Mouse (Mus musculus): Measurements from ENCODE around the gene Pld3. TPM values are rescaled to one million over a fixed set of nuclear protein-coding genes. Genes with fewer than 3 reads are reported as not detected.
"Not testable (repeated sequence)": the region's sequence is repeated elsewhere in the genome, so short reads cannot be mapped to it uniquely, and the experiment has no call there.

Gene Pld3
- polyA plus RNA-seq, 1 experiment from 2014 or later, result 168 TPM

GRCm38 (mm10) chr7:27501620-27502019, 51.4 kb downstream of the Pld3 start:
- no peak overlapping the region for H3K4me3 ChIP-seq (ENCODE audit: low read depth, low read length)
- no peak overlapping the region for H3K4me2 ChIP-seq (ENCODE audit: low read depth, low read length)
- no peaks in the 10 kb centered on the region for H3K27me3 ChIP-seq (ENCODE audit: control insufficient read depth, insufficient read depth, low read length)
- H3K36me3 ChIP-seq (ENCODE audit: control insufficient read depth, insufficient read depth, low read length), result no peaks in the 10 kb centered on the region
- no peak overlapping the region for H3K9ac ChIP-seq (replicated peaks; ENCODE audit: low read depth, low read length)
- H3K27ac ChIP-seq (ENCODE audit: low read depth, low read length), result no peak overlapping the region
- WGBS, result 75% methylated on average over 4 of the region's 4 CpGs
- H3K4me1 ChIP-seq (ENCODE audit: control insufficient read depth, insufficient read depth, low read length), result no peaks in the 10 kb centered on the region
- H3K9me3 ChIP-seq (ENCODE audit: control insufficient read depth, low read length), result no peaks in the 10 kb centered on the region
- no peak for ATAC-seq (ENCODE audit: low read depth)

DNA sequence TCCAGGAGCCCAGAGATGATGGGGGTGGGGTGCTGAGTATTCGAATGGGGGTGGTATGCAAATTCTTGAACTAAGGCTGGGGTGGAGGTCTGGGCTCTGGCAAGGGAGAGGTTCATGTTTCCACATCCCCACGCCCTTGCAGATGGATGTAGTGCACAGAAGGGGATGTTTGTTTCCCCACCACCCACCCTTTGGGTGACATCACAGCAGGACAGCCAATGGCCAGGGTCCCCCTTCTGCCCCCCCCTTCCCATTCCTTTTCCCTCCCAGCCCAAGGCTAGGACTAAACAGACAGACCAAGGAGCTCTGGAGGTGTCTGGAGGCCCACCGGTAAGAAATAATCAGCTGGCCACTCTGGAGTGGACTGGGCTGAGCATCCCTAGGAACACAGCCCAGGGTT, 54.0 kb downstream of the Pld3 start, which contains the start of gene Prx:
TSS of gene Prx (plus strand) at position 289 of the 400 bp plus-strand sequence.
- H3K9ac ChIP-seq (replicated peaks; ENCODE audit: low read depth, low read length), result no peak within 1 kb of the TSS
- no peak for ATAC-seq (ENCODE audit: low read depth)
- no peaks in the 10 kb centered on the region for H3K4me1 ChIP-seq (ENCODE audit: control insufficient read depth, insufficient read depth, low read length)
- 66% methylated on average over 3 of the region's 3 CpGs for WGBS
- H3K27me3 ChIP-seq (ENCODE audit: control insufficient read depth, insufficient read depth, low read length), result no peaks in the 10 kb centered on the region
- no peak within 1 kb of the TSS for H3K4me2 ChIP-seq (ENCODE audit: low read depth, low read length)
- H3K36me3 ChIP-seq (ENCODE audit: control insufficient read depth, insufficient read depth, low read length), result no peaks in the 10 kb centered on the region
- no peak within 1 kb of the TSS for H3K27ac ChIP-seq (ENCODE audit: low read depth, low read length)
- H3K9me3 ChIP-seq (ENCODE audit: control insufficient read depth, low read length), result no peaks in the 10 kb centered on the region
- H3K4me3 ChIP-seq (ENCODE audit: low read depth, low read length), result no peak within 1 kb of the TSS

DNA sequence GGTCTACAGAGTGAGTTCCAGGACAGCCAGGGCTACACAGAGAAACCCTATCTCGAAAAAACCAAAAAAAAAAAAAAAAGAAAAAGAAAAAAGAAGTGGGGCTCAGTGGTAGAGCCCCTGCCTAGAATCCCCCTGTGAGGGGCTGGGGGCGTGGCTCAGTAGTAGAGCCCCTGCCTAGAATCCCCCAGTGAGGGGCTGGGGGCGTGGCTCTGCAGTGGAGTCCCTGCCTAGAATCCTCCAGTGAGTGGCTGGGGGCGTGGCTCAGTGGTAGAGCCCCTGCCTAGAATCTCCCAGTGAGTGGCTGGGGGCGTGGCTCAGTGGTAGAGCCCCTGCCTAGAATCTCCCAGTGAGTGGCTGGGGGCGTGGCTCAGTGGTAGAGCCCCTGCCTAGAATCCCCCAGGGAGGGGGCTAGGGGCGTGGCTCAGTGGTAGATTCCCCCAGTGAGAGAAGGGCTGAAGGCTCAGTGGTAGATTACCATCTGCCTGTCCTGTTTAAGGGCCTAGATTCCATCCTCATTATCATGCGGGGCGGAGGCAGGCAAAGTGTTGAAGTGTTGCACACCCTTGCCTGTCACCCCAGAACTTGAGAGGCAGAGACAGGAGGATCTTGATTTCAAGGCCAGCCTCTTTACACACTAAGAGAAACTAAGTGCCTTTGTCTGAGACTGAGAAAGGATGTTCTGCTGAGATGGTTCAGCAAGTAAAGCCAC, 58.2 kb downstream of the Pld3 start:
- 94% methylated on average over 9 of the region's 9 CpGs for WGBS
- not testable (repeated sequence) for H3K27me3 ChIP-seq (ENCODE audit: control insufficient read depth, insufficient read depth, low read length); H3K9me3 ChIP-seq (ENCODE audit: control insufficient read depth, low read length); H3K4me3 ChIP-seq (ENCODE audit: low read depth, low read length); ATAC-seq (ENCODE audit: low read depth); H3K4me2 ChIP-seq (ENCODE audit: low read depth, low read length); H3K9ac ChIP-seq (replicated peaks; ENCODE audit: low read depth, low read length); H3K36me3 ChIP-seq (ENCODE audit: control insufficient read depth, insufficient read depth, low read length); H3K27ac ChIP-seq (ENCODE audit: low read depth, low read length); H3K4me1 ChIP-seq (ENCODE audit: control insufficient read depth, insufficient read depth, low read length)

DNA sequence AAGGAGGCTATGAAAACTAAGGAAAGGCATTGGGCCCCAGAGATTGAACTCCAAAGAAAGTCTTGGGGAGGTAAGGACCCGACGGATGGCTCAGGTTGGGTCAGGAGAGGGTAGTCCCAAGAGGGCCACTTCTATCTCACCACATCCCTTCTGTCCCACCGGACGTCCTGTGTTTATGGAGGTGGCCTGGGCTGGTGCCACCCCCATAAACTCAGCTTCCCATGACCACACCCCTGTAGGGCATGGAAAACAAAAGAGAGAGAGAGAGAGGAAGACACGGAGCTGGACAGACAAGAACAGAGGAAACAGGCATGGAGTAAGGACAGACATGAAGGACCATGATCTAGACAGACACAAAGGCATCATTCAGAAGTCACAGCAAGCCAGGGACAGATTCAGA, 59.6 kb downstream of the Pld3 start:
- 83% methylated on average over 5 of the region's 5 CpGs for WGBS
- no peak for ATAC-seq (ENCODE audit: low read depth)

GRCm38 (mm10) chr7:27493022-27493421, 60.0 kb downstream of the Pld3 start:
- Histone ChIP-seq H3K9me3 (ENCODE audit: control insufficient read depth, low read length) (no peaks in the 10 kb centered on the region), H3K27me3 (ENCODE audit: control insufficient read depth, insufficient read depth, low read length) (no peaks in the 10 kb centered on the region), H3K27ac (ENCODE audit: low read depth, low read length) (no peak overlapping the region), H3K36me3 (ENCODE audit: control insufficient read depth, insufficient read depth, low read length) (no peaks in the 10 kb centered on the region), H3K4me2 (ENCODE audit: low read depth, low read length) (no peak overlapping the region), H3K4me3 (ENCODE audit: low read depth, low read length) (no peak overlapping the region), H3K4me1 (ENCODE audit: control insufficient read depth, insufficient read depth, low read length) (0 out of 2 replicates have a peak, but pooled peaks cover 2% of the 10 kb centered on the region), H3K9ac (replicated peaks; ENCODE audit: low read depth, low read length) (no peak overlapping the region)
- ATAC-seq (ENCODE audit: low read depth), result no peak
- WGBS, result 76% methylated on average over 3 of the region's 3 CpGs

More for the DNA sequence above, 59.6 kb downstream of the Pld3 start:
- H3K36me3 ChIP-seq (ENCODE audit: control insufficient read depth, insufficient read depth, low read length), result no peaks in the 10 kb centered on the region
- no peaks in the 10 kb centered on the region for H3K27me3 ChIP-seq (ENCODE audit: control insufficient read depth, insufficient read depth, low read length)
- no peak overlapping the region for H3K4me2 ChIP-seq (ENCODE audit: low read depth, low read length)
- no peaks in the 10 kb centered on the region for H3K9me3 ChIP-seq (ENCODE audit: control insufficient read depth, low read length)
- no peak overlapping the region for H3K9ac ChIP-seq (replicated peaks; ENCODE audit: low read depth, low read length)
- H3K4me1 ChIP-seq (ENCODE audit: control insufficient read depth, insufficient read depth, low read length), result 0 out of 2 replicates have a peak, but pooled peaks cover 2% of the 10 kb centered on the region
- H3K27ac ChIP-seq (ENCODE audit: low read depth, low read length), result no peak overlapping the region
- no peak overlapping the region for H3K4me3 ChIP-seq (ENCODE audit: low read depth, low read length)

GRCm38 (mm10) chr7:27491856-27492255, 61.2 kb downstream of the Pld3 start:
- Histone ChIP-seq H3K4me3 (ENCODE audit: low read depth, low read length) (no peak overlapping the region), H3K9ac (replicated peaks; ENCODE audit: low read depth, low read length) (no peak overlapping the region), H3K36me3 (ENCODE audit: control insufficient read depth, insufficient read depth, low read length) (no peaks in the 10 kb centered on the region), H3K4me1 (ENCODE audit: control insufficient read depth, insufficient read depth, low read length) (0 out of 2 replicates have a peak, but pooled peaks cover 2% of the 10 kb centered on the region), H3K27me3 (ENCODE audit: control insufficient read depth, insufficient read depth, low read length) (no peaks in the 10 kb centered on the region), H3K4me2 (ENCODE audit: low read depth, low read length) (no peak overlapping the region), H3K27ac (ENCODE audit: low read depth, low read length) (no peak overlapping the region), H3K9me3 (ENCODE audit: control insufficient read depth, low read length) (no peaks in the 10 kb centered on the region)
- no peak for ATAC-seq (ENCODE audit: low read depth)
- 77% methylated on average over 7 of the region's 7 CpGs for WGBS

GRCm38 (mm10) chr7:27490543-27491329, 62.3 kb downstream of the Pld3 start:
- peak overlapping the region; percentile 20; the same call in 1 of the 2 replicates for H3K4me3 ChIP-seq (ENCODE audit: low read depth, low read length)
- H3K9ac ChIP-seq (replicated peaks; ENCODE audit: low read depth, low read length), result peak overlapping the region; percentile 32
- H3K4me2 ChIP-seq (ENCODE audit: low read depth, low read length), result peak overlapping the region; percentile 34
- no peaks in the 10 kb centered on the region for H3K27me3 ChIP-seq (ENCODE audit: control insufficient read depth, insufficient read depth, low read length)
- H3K27ac ChIP-seq (ENCODE audit: low read depth, low read length), result peak overlapping the region; percentile 0; the same call in 1 of the 2 replicates
- 1% methylated on average over 29 of the region's 33 CpGs for WGBS
- H3K4me1 ChIP-seq (ENCODE audit: control insufficient read depth, insufficient read depth, low read length), result 0 out of 2 replicates have a peak, but pooled peaks cover 2% of the 10 kb centered on the region
- no peak for ATAC-seq (ENCODE audit: low read depth)
- H3K36me3 ChIP-seq (ENCODE audit: control insufficient read depth, insufficient read depth, low read length), result no peaks in the 10 kb centered on the region
- no peaks in the 10 kb centered on the region for H3K9me3 ChIP-seq (ENCODE audit: control insufficient read depth, low read length)

- WGBS, result 38% methylated on average over 4 of the region's 4 CpGs
- Histone ChIP-seq H3K4me2 (ENCODE audit: low read depth, low read length) (peak overlapping the region; percentile 34; the same call in 1 of the 2 replicates), H3K27me3 (ENCODE audit: control insufficient read depth, insufficient read depth, low read length) (no peaks in the 10 kb centered on the region), H3K9me3 (ENCODE audit: control insufficient read depth, low read length) (no peaks in the 10 kb centered on the region), H3K9ac (replicated peaks; ENCODE audit: low read depth, low read length) (no peak overlapping the region), H3K36me3 (ENCODE audit: control insufficient read depth, insufficient read depth, low read length) (no peaks in the 10 kb centered on the region), H3K4me3 (ENCODE audit: low read depth, low read length) (peak overlapping the region; percentile 20; the same call in 1 of the 2 replicates), H3K27ac (ENCODE audit: low read depth, low read length) (peak overlapping the region; percentile 0; the same call in 1 of the 2 replicates), H3K4me1 (ENCODE audit: control insufficient read depth, insufficient read depth, low read length) (0 out of 2 replicates have a peak, but pooled peaks cover 2% of the 10 kb centered on the region)
- no peak for ATAC-seq (ENCODE audit: low read depth)
Measured at GRCm38 (mm10) chr7:27490227-27490542, 62.8 kb downstream of the Pld3 start.
